In the genomic region with DNA sequence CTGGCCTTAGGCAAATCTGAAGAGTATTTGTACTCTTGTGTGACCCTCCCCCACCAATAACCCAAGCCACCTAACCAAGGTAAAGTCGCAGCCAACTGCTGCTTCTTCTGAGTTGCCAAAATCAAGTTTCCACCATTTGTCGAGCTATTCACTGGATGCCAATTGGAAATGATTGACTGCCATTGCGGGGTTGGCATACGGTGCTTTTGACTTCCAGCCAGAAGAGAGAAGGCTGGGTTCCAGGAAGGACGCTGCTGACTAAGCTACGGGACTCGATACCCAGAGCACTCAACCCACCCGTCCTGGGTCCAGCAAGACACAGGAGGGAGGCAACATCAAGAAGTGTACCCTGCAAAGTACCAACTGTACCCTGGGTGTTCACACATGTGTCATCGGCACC, we compare ENCODE assay signal across 10 mouse cellular contexts.
DNase-seq lines count a peak whose midpoint lies in the region; ATAC-seq and TF ChIP-seq lines count a peak whose summit lies in the region.
"Had no signal": no experiment of that assay in that cellular context is flagged by ENCODE, and none has a peak within 500 bp of the region (broad histone marks: within the 10 kb centered on the region; RNA-seq: fewer than 3 reads in every experiment).

No protein-coding gene starts in this region.

- no peak for DNase-seq in frontal cortex, postnatal 10 days (ENCODE audit: low spot score in 2 of 2)
- DNase-seq in brain, embryonic 14.5 days (ENCODE audit: low read depth), result peak; percentile 87
- peak; percentile 91 to 97 for DNase-seq in cerebellum, postnatal 14 days
- peak; percentile 49 to 57 for DNase-seq in layer of hippocampus, postnatal 25 days (ENCODE audit: extremely low spot score in 1 of 2, low spot score in 1 of 2)
- no peak for DNase-seq in adipocyte (ENCODE audit: low spot score)
- no peak for DNase-seq in testis, postnatal 10 days (ENCODE audit: low spot score)
- DNase-seq: gastrocnemius, postnatal 14 days had no signal

- TF ChIP-seq POLR2A in brain, embryonic 14.5 days (IDR thresholded peaks at IDR 0.05; ENCODE audit: borderline replicate concordance, extremely low read depth, insufficient read depth, insufficient read length, poor library complexity, severe bottlenecking), result no peak

- no peak for TF ChIP-seq CTCF in brain, embryonic 14.5 days (IDR thresholded peaks at IDR 0.05; ENCODE audit: borderline replicate concordance, extremely low read depth, insufficient read depth, insufficient read length)

- peak; percentile 51 for ATAC-seq in frontal cortex, adult (ENCODE audit: low TSS enrichment)
- ATAC-seq in CD4-positive, CD25-positive, alpha-beta regulatory T cell, adult 4 months, result no peak
- ATAC-seq: Patski had no signal

Comparison
In these comparisons a context has a peak if more than half of its experiments do, and no peak if none do; other contexts are left out.
1. DNase-seq: peak in brain, embryonic 14.5 days (single experiment), cerebellum, postnatal 14 days (2 of 2) and layer of hippocampus, postnatal 25 days (2 of 2); none in frontal cortex, postnatal 10 days (0 of 2), adipocyte (single experiment) and testis, postnatal 10 days (single experiment).